Mouse (Mus musculus) neural tube, embryonic 13.5 days (tissue): ENCODE results near the gene Tfrc. TPM values are rescaled to one million over a fixed set of nuclear protein-coding genes. Genes with fewer than 3 reads are reported as not detected.

Experiments used
- ATAC-seq: fragments of 200-750 bp; cut with Nextera tagmentation; 2 replicates; pipeline ENCODE4 v1.8.0; 2017; ENCODE audit warnings: low read depth, mild to moderate bottlenecking, moderate TSS enrichment, moderate library complexity
- H3K27ac ChIP-seq: fragments of 300-500 bp; sonication (generic); replicated peaks from 2 replicates; pipeline ENCODE4 v1.5.1; 2015; ENCODE audit warnings: moderate library complexity, mild to moderate bottlenecking, inconsistent platforms
- H3K27me3 ChIP-seq: fragments of 300-500 bp; sonication (generic); 2 replicates; pipeline ENCODE4 v1.6.1; 2015; ENCODE audit warnings: mild to moderate bottlenecking, inconsistent platforms
- H3K36me3 ChIP-seq: fragments of 300-500 bp; sonication (generic); 2 replicates; pipeline ENCODE4 v1.6.1; 2015; ENCODE audit warnings: mild to moderate bottlenecking, inconsistent platforms
- H3K4me1 ChIP-seq: fragments of 300-500 bp; sonication (generic); replicated peaks from 2 replicates; pipeline ENCODE4 v1.6.1; 2015; ENCODE audit warnings: inconsistent platforms
- H3K4me2 ChIP-seq: fragments of 300-500 bp; sonication (generic); 2 replicates; pipeline ENCODE4 v1.6.1; 2015; ENCODE audit warnings: inconsistent platforms, mild to moderate bottlenecking, moderate library complexity
- H3K4me3 ChIP-seq: fragments of 300-500 bp; sonication (generic); 2 replicates; pipeline ENCODE4 v1.5.1; 2015; ENCODE audit warnings: mild to moderate bottlenecking, inconsistent platforms
- H3K9ac ChIP-seq: fragments of 300-500 bp; sonication (generic); 2 replicates; pipeline ENCODE4 v1.6.1; 2015; ENCODE audit warnings: moderate library complexity, mild to moderate bottlenecking, inconsistent platforms
- H3K9me3 ChIP-seq: fragments of 300-500 bp; sonication (generic); 2 replicates; pipeline ENCODE4 v1.6.1; 2016; ENCODE audit warnings: inconsistent platforms
- WGBS: fragments of 180-500 bp; shearing (Covaris S2); methylation state at CpG from one replicate; pipeline ENCODE4 v1.1.7; 2015; 5-methylcytosine and 5-hydroxymethylcytosine counted together
- polyA plus RNA-seq: library from polyadenylated mRNA; unstranded; fragments of >200 nt; fragmentation: Nextera tagmentation; extraction: Ambion mirVana; gene quantifications from 2 replicates; pipeline ENCODE4 v1.2.1, GENCODE M21; 2015

Gene Tfrc
- 36.0 and 37.9 TPM in 2 replicates for polyA plus RNA-seq

DNA sequence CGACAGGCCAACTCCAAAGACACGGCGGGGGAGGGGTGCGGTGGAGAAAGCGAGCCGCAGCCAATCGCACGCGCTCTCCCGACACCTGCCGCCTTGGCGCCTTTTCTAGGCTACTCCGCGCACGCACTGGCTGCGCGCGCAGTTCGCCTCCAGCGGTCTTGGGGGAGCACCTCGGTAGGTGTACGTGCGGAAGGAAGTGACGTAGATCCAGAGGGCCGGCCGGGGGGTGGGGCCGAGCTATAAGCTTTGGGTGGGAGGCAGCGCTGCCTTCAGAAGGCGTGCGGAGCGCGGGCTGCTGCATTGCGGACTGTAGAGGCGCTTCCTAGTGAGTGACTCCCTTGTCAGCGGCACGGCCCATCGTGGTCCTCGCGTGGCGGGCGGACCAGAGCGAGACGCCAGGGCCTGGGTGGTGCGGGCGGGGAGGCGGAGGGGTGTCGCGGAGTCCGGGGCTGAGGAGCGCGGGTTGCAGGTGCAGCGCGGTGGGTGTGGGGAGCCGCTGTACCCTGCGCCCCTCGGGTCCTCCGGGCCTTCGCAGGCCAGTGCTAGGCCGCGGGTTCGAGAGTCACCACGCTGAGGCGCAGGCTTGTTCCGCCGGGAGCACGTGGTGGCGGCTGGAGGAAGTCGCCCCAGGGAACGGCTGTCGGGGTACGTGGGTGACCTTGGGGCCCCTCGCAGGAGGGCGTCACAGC, at the start of gene Tfrc:
Gene Tfrc, plus strand, starts transcription at position 209 of the 689 bp plus-strand sequence.
- Histone ChIP-seq H3K4me1 (peaks cover 26% of the 10 kb centered on the region), H3K9ac (peak within 1 kb of the TSS; percentile 83), H3K27me3 (no peaks in the 10 kb centered on the region), H3K27ac (peak within 1 kb of the TSS; percentile 93), H3K4me2 (peak within 1 kb of the TSS; percentile 78), H3K36me3 (peaks cover 4% of the 10 kb centered on the region; the same call in 1 of the 2 replicates), H3K9me3 (no peaks in the 10 kb centered on the region), H3K4me3 (peak within 1 kb of the TSS; percentile 77)
- under 1% methylated on average over 67 of the region's 73 CpGs for WGBS
- peak; percentile 97 for ATAC-seq

DNA sequence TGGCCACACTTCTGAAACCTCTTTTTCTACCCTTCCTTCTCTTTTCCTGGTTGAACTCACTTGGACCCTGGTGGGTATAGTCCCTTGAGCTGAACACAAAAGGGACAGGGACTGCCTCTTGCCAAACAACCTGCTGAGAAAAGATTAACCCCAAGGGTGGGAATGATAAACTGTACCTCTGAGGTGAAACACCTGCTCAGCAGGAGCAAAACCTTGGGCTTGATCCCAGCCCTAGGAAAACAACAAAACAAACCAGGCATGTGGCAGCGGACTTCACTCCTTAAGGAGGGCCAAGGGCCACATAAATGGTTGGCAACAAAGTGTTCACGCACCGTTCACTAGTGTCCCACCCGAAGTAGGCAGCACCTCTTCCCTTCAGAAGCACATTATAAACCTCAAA, 49.2 kb upstream of the Tfrc start:
- Histone ChIP-seq H3K36me3 (no peaks in the 10 kb centered on the region), H3K4me1 (no peaks in the 10 kb centered on the region), H3K27me3 (no peaks in the 10 kb centered on the region), H3K27ac (no peak overlapping the region), H3K9me3 (no peaks in the 10 kb centered on the region), H3K9ac (no peak overlapping the region), H3K4me3 (no peak overlapping the region), H3K4me2 (no peak overlapping the region)
- no peak for ATAC-seq
- 79% methylated on average over 4 of the region's 4 CpGs for WGBS

DNA sequence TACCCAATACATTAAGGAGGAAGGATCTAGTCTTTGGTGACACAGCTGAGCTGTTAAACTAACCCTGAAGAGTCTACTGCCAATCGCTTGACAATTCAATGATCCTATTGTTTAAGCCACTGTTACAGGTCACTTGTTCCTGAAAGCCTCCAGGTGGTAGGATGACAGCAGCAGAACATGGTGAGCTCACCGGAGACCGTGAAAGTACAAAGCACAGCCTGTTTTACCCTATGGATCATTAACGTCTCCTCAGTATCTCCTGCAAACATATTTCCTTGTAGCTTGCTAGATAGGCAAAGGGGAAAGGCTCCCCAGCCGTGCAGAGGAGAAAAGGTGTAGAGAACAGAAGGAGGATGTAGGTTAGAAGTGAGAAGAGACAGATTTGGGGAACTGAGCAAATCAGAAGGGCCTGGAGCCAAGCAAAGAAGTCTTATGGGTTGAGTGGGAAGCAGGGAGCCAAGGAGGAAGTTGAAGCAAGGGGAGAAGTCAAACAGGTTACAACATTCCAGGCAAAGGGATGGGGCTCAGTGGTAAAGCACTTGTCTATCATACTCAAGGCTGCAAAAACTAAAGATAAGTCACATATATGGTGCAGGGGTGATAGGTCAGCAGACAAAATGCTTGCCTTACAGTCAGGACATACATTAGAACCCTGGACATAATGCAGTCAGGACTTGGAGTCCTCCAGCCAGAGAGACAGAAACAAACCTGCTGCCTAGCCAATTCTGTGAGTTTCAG, 45.5 kb upstream of the Tfrc start:
- Histone ChIP-seq H3K9me3 (no peaks in the 10 kb centered on the region), H3K36me3 (no peaks in the 10 kb centered on the region), H3K4me3 (no peak overlapping the region), H3K4me1 (no peaks in the 10 kb centered on the region), H3K27me3 (no peaks in the 10 kb centered on the region), H3K9ac (no peak overlapping the region), H3K27ac (no peak overlapping the region), H3K4me2 (no peak overlapping the region)
- ATAC-seq = no peak
- WGBS = 81% methylated on average over 5 of the region's 5 CpGs

DNA sequence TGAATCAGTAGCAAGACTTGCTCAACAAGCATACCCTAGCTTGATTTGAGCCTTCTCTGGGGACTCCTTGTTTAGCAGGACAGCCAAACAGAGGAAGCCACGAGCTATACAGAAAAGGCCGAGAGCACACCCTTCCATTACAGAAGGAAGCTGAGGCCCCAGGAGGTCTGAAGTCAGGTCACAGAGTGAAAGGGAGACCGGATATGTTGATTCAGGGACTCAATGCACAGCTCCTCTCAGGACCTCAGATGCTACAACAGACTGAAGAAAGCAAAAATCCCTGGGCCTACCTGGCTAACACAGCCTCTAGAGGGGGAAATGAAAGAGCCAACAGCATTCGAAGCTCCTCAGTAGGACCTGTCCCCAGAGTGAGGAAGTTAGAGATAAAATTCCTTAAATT, 41.4 kb upstream of the Tfrc start:
- Histone ChIP-seq H3K27ac (no peak overlapping the region), H3K36me3 (no peaks in the 10 kb centered on the region), H3K4me1 (no peaks in the 10 kb centered on the region), H3K9ac (no peak overlapping the region), H3K4me2 (no peak overlapping the region), H3K4me3 (no peak overlapping the region), H3K9me3 (no peaks in the 10 kb centered on the region), H3K27me3 (no peaks in the 10 kb centered on the region)
- ATAC-seq = no peak
- WGBS = 70% methylated on average over 4 of the region's 4 CpGs

DNA sequence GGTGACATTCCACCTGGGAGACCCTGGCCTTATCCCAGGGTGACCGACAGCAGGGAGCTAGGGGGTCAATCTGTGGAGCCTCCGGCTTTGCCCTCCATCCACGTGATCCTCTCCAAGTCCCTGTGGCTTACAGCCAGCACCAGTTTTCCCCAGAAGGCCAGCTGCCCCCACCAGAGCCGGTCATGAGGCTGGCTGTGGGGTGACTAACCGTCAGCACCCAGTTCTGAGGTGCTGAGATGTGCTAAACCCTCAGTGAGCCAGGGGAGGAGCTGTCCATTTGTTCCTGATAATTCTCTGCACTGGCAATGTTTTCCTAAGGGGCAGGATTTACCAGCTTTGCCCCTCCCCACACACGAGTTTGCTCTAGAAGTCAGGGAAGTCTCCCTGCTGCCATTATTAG, 40.3 kb upstream of the Tfrc start:
- Histone ChIP-seq H3K27ac (no peak overlapping the region), H3K4me3 (no peak overlapping the region), H3K4me2 (no peak overlapping the region), H3K27me3 (no peaks in the 10 kb centered on the region), H3K9ac (no peak overlapping the region), H3K9me3 (no peaks in the 10 kb centered on the region), H3K36me3 (no peaks in the 10 kb centered on the region), H3K4me1 (no peaks in the 10 kb centered on the region)
- 75% methylated on average over 6 of the region's 6 CpGs for WGBS
- no peak for ATAC-seq

DNA sequence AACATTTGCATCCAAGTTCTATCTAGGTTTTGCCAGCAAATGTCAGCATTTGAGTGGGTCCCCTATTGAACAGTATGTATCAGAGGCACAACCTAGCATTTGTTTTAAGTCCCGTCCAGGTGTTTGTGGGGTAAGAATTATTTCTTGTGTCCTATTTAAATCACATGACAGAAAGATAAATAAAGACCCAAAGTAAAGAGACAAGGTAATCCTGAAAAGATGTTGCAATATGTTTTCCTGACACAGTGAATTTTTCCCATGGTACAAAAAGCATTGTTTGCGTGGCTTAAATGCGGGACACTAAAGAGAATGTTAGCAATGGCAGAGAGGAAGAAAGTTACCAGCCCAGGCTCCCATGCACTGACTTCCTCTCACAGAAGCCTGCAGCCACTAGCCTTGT, 38.7 kb upstream of the Tfrc start:
- Histone ChIP-seq H3K9ac (no peak overlapping the region), H3K27ac (no peak overlapping the region), H3K9me3 (no peaks in the 10 kb centered on the region), H3K4me2 (no peak overlapping the region), H3K4me3 (no peak overlapping the region), H3K4me1 (no peaks in the 10 kb centered on the region), H3K27me3 (no peaks in the 10 kb centered on the region), H3K36me3 (no peaks in the 10 kb centered on the region)
- no peak for ATAC-seq
- 93% methylated on average over 3 of the region's 3 CpGs for WGBS

DNA sequence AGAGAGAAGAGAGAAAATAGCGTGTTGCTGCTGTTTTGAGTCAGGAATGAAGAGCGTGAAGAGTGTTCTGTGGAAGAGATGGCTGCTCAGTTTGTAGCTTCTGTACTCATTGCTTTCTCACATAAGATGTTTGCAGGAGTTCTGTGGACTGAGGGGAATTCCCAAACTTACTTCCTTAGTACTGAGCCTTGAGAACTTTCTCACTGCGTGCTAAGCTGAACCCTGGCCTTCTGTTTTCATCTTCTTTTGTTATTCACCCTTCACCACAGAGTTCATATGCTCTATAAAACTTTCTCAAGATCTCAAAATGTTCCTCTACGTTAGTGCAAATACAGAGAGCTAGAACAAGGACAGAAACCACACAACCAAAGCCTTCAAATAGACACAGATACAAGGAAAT, 36.2 kb upstream of the Tfrc start:
- no peaks in the 10 kb centered on the region for H3K4me1 ChIP-seq
- H3K4me3 ChIP-seq = no peak overlapping the region
- no peaks in the 10 kb centered on the region for H3K9me3 ChIP-seq
- H3K4me2 ChIP-seq = no peak overlapping the region
- ATAC-seq = no peak
- 84% methylated on average over 4 of the region's 4 CpGs for WGBS
- no peak overlapping the region for H3K9ac ChIP-seq
- H3K27me3 ChIP-seq = no peaks in the 10 kb centered on the region
- H3K27ac ChIP-seq = no peak overlapping the region
- no peaks in the 10 kb centered on the region for H3K36me3 ChIP-seq

DNA sequence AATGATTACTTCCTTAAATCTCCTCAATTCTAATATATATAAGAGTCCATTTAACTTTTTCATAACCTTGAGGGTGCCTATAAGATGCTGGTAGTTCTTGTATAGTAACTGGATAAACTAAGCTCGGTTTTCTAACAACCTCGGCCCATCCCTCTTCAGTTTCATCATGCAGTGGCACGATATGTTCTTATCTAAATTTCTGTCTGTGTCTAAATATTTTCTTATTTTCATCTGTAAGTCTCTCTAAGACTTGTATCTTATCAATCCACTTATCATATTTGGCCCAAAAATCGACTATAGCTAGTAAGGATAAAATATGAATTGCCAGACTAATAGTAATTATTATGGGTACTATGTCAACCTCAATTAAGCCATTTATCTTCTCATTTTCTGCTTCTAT, 22.2 kb upstream of the Tfrc start:
- H3K27ac ChIP-seq = no peak overlapping the region
- no peak for ATAC-seq
- no peak overlapping the region for H3K9ac ChIP-seq
- H3K36me3 ChIP-seq = no peaks in the 10 kb centered on the region
- no peaks in the 10 kb centered on the region for H3K9me3 ChIP-seq
- no peaks in the 10 kb centered on the region for H3K27me3 ChIP-seq
- no peaks in the 10 kb centered on the region for H3K4me1 ChIP-seq
- no peak overlapping the region for H3K4me2 ChIP-seq
- no peak overlapping the region for H3K4me3 ChIP-seq
- 86% methylated on average over 4 of the region's 4 CpGs for WGBS

DNA sequence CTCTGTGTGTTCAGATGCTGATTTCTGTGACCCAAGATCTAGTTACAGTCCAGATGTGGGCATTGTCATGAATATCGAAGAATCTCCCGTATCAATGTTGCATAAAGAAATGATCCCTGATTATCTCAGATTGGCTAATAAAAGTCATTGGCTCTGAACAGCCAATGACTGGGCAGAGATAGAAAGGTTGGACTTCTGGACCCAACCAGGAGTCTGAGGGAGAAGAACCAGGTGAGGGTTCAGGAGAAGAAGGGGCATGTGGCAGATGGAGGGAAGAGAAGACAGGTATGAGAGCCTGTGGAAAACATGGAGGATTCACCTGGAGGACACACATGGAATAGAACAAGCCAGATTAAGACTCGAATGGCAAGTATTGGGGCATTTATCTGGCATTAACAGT, 20.2 kb upstream of the Tfrc start:
- Histone ChIP-seq H3K9ac (no peak overlapping the region), H3K27ac (no peak overlapping the region), H3K9me3 (no peaks in the 10 kb centered on the region), H3K4me2 (no peak overlapping the region), H3K36me3 (no peaks in the 10 kb centered on the region), H3K4me1 (no peaks in the 10 kb centered on the region), H3K27me3 (no peaks in the 10 kb centered on the region), H3K4me3 (no peak overlapping the region)
- WGBS = 90% methylated on average over 3 of the region's 3 CpGs
- no peak for ATAC-seq

DNA sequence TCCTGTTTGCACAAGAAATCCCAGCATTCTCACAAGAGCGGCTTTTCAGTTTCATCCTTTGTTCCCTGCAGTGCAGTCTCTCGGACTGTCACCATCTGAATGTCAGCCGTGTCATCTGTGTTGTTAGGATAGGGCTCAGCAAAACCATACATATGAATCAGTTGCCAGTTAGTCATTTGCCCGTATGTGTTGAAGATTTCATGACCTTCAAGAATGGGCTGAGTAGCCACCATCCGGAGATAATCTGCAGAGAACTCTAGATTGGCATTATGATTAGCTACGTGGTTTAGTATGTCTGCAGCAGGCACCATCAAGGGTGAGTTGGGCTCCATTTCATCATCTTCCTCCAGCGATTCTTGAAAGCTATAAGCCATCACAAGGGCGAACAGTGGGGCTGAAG, 17.2 kb upstream of the Tfrc start:
- ATAC-seq = no peak

DNA sequence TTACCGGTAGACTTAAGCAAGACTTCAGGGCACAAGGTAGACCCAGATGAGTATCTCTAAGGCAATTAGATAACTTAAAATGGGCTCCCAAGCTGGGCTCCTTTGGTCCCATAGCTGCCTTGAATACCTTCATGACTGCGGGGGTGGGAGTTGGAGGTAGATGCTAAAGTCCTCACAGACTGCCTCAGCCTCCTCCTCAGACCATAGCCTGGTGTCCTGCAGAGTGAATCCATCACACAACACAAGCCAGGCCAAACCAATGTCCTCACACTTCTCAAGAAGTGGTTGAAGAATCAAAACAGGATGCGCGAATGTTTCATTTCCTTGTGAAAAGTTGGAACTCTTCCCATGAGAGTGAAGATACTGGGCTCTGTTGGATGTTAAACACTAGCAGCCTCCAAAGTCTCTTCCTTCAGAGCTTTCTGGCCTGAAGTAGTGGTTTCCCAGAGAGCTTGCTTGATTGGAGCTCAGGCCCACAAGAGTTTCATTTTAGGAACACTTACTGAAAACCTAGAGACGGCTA, 15.4 kb upstream of the Tfrc start:
- ATAC-seq = no peak

More for the DNA sequence above, 17.2 kb upstream of the Tfrc start:
- Histone ChIP-seq H3K27ac (no peak overlapping the region), H3K4me2 (no peak overlapping the region), H3K36me3 (no peaks in the 10 kb centered on the region), H3K27me3 (no peaks in the 10 kb centered on the region), H3K9me3 (no peaks in the 10 kb centered on the region), H3K4me1 (no peaks in the 10 kb centered on the region), H3K9ac (no peak overlapping the region), H3K4me3 (no peak overlapping the region)
- WGBS = 85% methylated on average over 8 of the region's 8 CpGs

DNA sequence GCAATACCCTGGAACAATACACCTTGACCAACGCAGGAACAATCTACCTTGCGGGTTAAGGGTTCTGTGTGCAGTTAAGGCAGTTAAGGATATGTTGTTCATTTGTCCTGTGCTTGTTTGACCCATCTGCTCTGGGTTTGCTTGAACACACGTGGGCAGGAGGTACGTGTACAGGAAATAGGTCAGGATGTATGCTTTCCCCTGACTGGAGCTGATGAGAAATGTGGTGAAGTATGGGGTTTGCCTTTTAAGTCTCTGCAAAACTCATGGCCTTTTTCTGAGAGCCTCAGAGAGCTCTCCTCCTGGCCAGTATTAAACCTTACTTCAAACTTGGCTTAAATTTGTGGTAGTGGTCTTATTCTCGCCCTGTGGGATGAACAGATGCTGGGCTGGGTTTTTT, 14.8 kb upstream of the Tfrc start:
- no peak overlapping the region for H3K9ac ChIP-seq
- H3K27ac ChIP-seq = no peak overlapping the region
- H3K36me3 ChIP-seq = no peaks in the 10 kb centered on the region
- H3K4me2 ChIP-seq = no peak overlapping the region
- H3K27me3 ChIP-seq = no peaks in the 10 kb centered on the region
- no peak overlapping the region for H3K4me3 ChIP-seq
- H3K9me3 ChIP-seq = no peaks in the 10 kb centered on the region
- 87% methylated on average over 5 of the region's 5 CpGs for WGBS
- H3K4me1 ChIP-seq = no peaks in the 10 kb centered on the region
- no peak for ATAC-seq

More for the DNA sequence above, 15.4 kb upstream of the Tfrc start:
- Histone ChIP-seq H3K27me3 (no peaks in the 10 kb centered on the region), H3K4me2 (no peak overlapping the region), H3K27ac (no peak overlapping the region), H3K4me1 (no peaks in the 10 kb centered on the region), H3K9me3 (no peaks in the 10 kb centered on the region), H3K36me3 (no peaks in the 10 kb centered on the region), H3K9ac (no peak overlapping the region), H3K4me3 (no peak overlapping the region)
- 95% methylated on average over 5 of the region's 5 CpGs for WGBS
